Mouse (Mus musculus): ENCODE results near the gene Cwh43.

The Cwh43 gene

DNA sequence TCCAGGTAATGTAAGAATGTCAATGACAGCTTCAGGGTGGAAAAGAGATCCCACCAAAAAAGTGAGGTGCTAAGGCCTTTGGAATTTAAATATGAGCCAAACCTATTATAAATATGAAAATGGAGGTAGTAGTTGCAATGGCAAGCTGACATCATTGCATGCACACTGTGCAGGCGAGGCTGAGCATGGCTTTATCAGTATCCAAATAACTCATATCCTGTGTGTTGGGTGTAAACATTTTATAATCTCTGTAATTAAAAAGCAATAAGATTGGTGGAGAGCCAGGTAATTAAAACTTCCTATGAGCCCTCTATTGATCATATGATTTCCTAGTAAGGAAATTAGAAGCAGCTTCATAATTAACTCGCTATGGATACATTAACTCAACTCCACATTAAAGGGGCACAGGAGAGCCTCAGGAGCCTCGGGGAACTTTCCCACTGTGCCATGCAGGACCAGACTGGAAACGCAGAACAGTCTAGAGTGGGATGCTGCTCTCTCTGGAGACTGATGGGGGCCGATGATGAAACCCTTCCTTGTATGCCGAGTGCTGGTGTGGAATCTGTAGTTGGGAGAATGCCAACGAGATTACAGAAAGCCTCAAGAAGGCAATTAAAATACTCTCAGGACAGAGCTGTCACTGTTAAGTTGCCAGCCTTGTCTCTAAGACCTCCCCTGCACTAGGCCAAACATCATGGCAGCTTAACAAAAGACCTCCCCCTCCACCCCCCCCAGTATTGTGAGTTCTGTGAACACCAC, 5.9 kb upstream of the Cwh43 start:
- no peak for DNase-seq (ENCODE audit: low read depth, low spot score)

GRCm38 (mm10) chr5:73401341-73401740, 4.5 kb upstream of the Cwh43 start:
- no peak for DNase-seq (ENCODE audit: low read depth, low spot score)

DNA sequence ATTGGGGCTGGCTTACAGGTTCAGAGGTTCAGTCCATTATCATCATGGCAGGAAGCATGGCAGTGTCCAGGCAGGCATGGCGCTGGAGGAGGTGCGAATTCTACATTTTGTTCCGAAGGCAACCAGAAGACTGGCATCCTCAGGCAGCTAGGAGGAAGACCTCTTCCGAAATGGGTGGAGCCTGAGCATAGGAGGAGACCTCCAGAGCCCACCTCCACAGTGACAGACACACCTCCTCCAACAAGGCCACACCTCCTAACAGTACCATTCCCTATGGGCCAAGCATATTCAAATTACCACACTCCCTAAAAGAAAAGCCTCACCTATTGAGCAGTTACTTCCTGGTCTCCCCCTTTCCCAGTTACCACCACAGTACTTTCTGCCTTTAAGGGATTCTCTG, 3.0 kb upstream of the Cwh43 start:
- DNase-seq (ENCODE audit: low read depth, low spot score) = no peak

DNA sequence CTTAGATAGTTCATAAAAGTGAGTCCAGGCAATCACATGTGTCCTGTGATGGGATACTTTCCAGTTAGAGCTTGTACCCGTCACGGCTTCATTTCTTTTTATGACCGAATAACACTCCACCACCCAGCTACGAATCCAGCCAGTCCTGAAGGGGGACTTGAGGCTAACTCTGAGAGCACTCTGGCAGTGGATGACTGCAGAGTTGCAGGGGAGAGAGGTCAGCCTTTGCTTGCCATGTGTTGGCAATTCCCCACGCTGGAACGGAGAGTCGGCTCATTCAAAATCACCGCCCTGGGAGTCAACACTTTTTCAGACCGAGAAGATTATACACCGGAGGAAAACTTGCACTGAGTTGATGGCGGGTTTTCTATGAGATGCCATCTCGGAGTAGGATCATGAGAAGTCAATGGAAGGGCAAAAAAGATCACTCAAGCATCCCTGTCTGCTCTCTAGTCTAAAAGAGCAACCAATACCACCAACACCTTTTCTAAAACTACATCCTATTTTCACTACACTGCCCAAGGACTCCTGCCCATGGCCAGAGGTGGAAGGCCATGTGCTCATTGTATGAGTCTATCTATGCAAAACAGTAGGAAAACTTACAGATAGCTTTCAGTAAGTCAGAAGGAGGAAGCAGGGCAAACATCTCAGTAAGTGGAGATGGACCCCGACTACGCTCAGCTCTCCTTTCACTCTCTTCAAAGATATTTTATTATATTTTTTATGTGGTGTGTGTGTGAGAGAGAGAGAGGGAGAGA, 2.4 kb upstream of the Cwh43 start:
- DNase-seq (ENCODE audit: low read depth, low spot score) = no peak

GRCm38 (mm10) chr5:73404790-73405189, 1.1 kb upstream of the Cwh43 start:
- no peak for DNase-seq (ENCODE audit: low read depth, low spot score)

DNA sequence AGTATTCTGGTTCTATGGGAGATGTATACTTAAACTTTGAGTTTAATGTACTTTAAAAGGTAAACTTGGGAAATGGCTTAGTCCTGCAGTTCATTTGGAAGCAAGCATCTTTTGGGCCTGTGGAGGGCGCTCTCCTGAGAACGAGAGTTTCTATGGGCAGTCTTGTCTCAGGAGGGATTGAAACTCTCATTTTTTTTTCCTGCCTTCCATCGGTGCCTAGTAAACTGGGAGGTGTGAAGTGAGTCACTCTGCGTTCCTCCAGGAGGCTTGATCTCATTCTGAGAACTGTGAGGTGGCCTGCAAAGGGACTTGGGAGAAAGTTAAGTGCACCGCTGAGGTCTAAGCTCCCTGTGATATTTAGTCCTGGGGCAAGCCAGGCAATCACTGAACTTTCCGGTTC, 986 bp downstream of the Cwh43 start:
- no peak for DNase-seq (ENCODE audit: low read depth, low spot score)

GRCm38 (mm10) chr5:73409970-73410369, 4.1 kb downstream of the Cwh43 start:
- no peak for DNase-seq (ENCODE audit: low read depth, low spot score)

DNA sequence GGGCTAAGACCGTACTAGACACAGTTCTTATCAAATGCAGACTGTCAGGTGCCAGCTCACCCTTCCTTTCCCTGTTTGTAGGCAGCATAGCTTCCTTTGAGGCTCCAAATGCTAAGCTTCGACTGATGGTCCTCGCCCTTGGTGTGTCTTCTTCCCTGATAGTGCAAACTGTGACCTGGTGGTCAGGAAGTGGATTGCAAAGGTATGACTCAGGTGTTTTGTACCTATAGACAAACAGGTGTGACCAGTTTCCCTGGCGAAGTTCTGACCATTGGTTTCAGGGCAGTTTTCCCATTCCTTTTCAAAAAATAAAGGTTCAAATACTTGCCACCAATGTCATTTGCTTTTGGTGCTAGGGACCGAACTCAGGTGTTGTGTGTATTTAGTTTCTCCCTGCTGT, 5.9 kb downstream of the Cwh43 start:
- DNase-seq (ENCODE audit: low read depth, low spot score) = no peak

DNA sequence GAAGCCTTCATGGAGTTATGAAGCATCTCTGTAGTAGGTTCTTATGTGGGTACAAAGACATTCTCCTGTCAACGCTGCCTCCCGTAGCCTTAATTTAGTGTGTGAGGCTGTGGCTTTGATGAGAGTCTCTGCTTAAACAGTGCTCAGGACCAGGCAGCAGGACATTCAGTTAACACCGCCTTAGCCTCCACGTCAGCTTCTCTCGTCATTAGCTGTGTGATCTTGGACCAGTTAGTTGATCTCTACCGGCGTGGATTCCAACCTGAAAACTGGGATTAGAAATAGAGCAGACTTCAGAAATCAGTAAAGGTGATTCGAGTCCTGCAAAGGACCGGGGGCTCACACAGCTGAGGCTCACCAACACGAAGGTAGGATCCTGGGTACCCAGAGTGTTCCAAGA, 8.3 kb downstream of the Cwh43 start:
- DNase-seq (ENCODE audit: low read depth, low spot score) = no peak

DNA sequence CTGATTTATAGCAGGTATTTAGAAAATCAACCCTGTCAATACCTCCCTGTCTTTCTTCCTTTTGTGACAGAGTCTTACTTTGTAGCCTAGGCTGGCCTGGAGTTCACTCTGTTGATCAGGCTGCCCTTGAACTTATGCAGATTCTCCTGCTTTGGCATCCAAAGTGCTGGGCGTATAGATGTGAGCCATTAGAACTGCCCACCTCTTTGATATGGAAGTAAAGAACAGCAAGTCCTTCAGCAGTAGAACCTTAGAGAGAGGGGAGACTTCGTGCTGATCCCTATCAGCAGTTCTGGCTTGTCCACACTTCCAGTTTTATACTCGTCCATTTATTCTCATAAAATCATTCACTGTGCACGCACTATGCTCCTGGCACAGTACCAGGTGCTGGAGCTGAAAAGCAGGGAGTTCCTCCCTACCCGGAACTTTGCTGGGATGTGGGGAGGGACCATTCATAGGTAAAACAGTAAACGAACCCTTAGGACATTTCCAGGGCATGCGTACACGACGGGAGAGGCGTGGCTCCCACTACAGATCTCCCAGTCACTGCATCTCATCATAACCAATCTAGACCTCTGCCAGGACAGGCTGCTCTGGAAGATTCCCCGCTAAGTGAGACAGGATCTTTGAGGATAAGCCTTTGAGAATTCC, 13.3 kb downstream of the Cwh43 start:
- no peak for DNase-seq (ENCODE audit: low read depth, low spot score)

GRCm38 (mm10) chr5:73426824-73427223, 20.9 kb downstream of the Cwh43 start:
- DNase-seq (ENCODE audit: low read depth, low spot score) = no peak

DNA sequence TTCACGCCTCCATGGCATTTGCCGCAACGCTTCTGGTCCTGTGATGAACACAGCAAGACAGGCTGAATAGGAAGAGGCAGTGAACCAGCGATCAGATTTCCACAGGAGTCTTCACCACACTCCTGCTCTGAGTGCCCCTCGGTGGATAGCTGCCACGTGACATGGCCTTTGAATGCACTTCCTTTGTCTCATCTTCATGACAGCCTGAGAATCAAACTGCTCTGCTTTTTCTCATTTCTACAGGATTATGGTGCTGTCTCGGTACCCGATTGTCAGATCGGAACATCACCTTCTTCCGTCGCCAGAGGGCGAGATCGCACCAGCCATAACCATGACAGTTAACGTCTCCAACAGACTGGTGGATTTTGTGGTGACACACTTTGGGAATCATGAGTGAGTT, 25.7 kb downstream of the Cwh43 start:
- DNase-seq (ENCODE audit: low read depth, low spot score) = peak; percentile 22

GRCm38 (mm10) chr5:73432805-73433204, 26.9 kb downstream of the Cwh43 start:
- no peak for DNase-seq (ENCODE audit: low read depth, low spot score)

DNA sequence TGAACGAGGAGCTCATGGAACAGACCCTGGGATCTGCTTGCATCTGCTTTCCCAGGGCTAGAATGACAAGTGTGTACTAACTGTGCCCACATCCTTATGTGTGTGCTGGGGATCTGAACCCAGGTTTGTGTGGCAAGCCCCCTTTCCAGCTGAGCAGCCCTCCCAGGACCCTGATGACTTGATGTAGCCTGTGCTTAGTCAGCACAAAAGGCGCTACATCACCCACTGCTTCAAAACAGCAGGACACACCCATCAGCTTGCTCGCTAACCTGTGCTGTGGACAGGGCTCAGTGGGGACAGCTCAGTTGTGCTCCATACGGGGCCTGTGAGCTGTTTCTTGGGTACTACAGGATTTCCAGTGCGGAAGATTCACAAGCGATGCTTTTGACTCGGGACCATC, 28.9 kb downstream of the Cwh43 start:
- no peak for DNase-seq (ENCODE audit: low read depth, low spot score)

DNA sequence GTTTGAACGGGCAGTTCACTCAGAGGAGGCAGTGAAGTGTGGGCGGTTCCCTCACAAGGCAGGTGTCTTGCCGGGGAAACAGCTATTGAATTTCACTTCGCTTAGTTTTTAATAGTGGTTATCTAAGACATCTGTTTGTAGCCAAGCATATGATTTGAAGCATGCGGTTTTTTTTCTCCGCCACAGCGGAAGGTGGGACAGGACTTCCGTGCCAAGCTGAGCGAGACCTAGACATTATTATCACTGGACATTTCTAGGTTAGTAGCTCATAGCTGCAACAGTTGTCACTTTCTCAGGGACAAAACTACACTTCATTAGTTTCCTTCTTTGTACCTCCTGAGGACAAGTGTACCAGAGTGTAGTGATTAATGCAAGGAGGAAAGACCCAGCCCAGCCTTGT, 36.3 kb downstream of the Cwh43 start:
- DNase-seq (ENCODE audit: low read depth, low spot score) = no peak

DNA sequence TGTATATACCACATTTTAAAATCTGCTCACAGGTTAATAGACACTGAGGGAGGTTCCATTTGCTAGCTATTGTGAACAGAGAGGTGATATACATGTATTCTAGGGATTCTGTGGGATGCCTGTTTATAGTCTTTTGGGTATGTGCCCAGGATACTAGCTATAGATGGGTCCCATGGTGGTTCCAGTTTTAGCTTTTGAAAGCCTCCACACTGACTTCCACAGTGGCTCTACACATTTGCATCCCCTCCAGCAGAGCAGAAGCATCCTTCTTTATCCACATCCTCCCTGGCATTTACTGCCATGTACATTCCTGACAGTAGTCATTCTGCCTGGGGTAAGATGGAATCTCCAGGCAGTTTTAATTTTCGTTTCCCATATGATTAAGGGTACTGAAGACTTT, 44.4 kb downstream of the Cwh43 start:
- no peak for DNase-seq (ENCODE audit: low read depth, low spot score)

DNA sequence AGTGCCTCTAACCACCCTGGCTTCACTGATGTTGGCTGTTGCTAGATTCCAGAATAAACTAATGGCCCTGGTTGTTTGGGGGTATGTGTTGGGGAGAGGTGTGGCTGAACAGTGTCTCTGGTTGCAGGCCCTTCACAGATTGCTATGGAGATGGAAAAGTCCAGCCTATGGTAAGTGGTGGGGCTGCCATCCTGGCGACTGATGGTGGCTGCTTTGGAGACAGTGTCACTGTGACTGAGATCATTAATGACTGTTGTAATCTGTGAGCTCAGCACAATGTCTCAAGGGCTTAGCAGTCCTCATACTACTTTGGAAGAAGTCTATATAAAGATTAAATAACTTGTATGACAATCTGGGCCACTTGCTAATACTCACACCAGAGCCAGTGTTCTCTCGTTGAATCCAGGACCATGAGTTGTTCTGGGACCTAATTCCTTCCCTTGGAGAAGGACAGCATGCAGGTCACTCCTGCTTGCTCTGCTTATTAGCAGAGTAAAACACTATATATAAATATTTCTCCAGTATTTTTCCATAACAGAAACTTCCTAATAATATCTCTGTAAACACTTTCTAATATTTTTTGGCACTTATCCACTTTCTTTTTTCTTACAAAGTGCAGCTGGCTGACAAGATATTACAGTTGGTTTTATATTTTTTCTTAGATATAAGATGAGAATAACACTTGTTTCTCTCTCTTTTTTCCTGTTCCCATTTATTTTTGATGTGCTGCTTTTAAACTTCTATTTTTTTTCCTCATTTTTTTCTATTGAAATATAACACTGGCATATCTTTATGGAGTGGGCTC, 48.8 kb downstream of the Cwh43 start:
- DNase-seq (ENCODE audit: low read depth, low spot score) = no peak

DNA sequence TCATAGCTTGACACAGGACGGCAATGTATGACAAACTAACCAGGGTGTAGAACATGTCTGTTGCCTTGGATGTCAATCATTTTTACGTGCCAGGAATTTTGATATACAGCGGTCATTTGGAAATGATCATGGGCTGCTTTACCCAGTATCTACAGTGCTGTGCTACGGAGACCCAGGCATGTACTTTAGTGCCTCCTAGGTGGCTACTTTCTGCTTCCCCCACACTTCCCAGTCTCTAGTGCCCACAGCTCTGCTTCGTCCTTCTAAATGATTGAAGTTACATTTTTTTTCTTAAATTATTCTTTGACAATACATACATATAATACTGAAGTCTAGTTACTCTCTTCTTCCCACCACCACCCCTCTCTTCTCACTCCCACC, 49.4 kb downstream of the Cwh43 start:
- no peak for DNase-seq (ENCODE audit: low read depth, low spot score)

DNA sequence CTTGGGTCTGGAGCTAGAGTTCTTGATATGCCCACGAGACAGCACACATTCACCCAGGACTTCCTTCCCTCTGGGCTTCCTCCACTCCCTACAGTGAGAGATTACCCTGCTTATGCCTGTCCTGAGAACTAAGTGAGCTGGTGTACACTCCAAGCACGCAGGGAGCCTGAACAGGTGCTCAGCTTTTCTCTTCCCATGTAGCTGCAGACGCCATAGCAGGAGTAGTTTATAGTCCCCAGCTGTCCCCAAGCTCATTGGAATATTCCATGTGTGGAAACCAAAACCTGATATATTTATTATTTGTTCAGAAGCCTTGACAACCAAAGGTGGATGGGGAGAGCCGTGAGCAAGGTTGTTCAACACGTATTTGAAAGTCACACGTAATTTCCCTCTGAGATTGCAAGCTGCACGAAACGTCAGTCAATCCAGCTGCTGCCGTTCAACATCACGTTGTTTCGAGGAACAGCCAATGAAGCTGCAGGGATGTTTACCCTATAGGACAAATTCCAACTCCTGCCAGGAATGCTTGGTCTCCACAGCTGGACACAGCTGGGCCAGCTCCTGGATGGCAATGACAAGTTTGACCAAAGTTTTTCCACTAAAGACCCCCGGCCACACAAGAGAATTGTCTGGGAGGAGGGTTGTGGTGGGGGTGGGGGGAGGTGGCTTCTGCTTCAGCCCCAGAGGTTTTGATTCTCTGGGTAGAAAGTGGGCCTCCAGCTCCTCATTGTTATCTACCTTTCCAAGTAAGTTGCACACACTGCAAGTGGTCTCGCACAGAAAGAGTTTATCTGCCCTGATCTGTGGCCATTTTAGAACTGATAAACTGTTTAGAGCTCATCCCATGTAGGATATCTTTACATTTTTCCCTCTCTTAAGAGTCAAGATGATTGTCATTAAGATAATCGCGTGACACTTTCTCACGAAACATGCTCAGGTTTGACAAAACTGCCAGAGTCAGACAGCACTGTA, 62.9 kb downstream of the Cwh43 start:
- no peak for DNase-seq (ENCODE audit: low read depth, low spot score)
